Mouse (Mus musculus): ENCODE measurements around the gene Jade2. TPM values are rescaled to one million over a fixed set of nuclear protein-coding genes. Genes with fewer than 3 reads are reported as not detected.

Jade2 gene
- total RNA-seq, 2 experiments from 2014 or later: 1.7 to 2.6 TPM

DNA sequence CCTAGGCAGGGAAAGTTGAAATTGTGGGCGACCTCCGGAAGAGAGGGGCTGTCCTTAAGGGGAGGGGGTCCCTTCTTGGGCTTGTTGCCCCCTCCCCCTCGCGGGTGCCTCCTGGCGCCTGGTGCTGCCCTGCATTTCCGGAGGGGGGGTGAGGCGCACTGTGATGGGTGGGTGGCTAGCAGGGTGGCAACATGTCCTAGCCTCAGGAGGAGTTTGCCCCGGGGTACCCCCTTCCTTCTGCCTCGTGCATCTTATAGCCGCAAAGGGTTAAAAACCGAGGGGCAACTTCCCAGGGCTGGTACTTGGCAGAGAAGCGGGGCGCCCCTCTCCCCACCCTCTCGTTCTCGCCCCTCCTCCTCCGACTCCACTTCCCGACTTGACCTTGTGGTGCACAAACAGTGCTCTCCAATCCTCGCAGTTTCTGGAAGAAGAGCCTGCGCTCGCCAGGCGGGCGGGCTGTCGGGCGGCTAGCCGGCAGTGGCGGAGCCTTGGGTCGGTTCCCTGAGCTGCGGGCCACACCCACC lies 1.1 kb upstream of the Jade2 start:
- peak; percentile 40 for ATAC-seq (replicated peaks; ENCODE audit: low FRiP score, poor library complexity, severe bottlenecking)

GRCm38 (mm10) chr11:51857818-51858527 lies 520 bp upstream of the Jade2 start:
- ATAC-seq (replicated peaks; ENCODE audit: low FRiP score, poor library complexity, severe bottlenecking): 0 out of 2 replicates have a peak, but pooled peaks have one; percentile 17

DNA sequence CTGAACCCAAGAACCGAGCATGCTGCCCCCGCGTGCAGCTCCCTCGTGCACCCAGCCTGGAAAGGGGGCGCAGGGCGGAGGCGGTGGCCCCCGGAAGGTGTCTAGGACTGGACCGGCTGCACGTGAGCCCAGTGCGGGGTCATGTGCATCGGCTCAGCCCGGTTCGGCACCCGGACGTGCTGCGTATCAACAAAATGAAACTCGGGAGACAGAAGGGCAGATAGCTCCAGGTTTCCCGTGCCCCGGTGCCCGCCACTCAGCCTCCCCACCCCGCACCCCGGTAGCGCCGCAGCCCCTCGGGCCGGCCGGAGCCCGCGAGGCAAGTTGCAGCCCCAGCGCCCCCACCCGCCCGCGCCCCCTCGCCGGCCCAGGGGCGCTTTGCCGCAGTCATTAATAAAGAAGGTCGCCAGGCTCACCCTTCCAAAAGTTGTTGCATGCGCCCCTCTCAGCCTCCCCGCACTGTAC lies 805 bp downstream of the Jade2 start:
- ATAC-seq (replicated peaks; ENCODE audit: low FRiP score, poor library complexity, severe bottlenecking): peak; percentile 30

GRCm38 (mm10) chr11:51855818-51856615 lies 1.4 kb downstream of the Jade2 start:
- peak; percentile 49 for ATAC-seq (replicated peaks; ENCODE audit: low FRiP score, poor library complexity, severe bottlenecking)

DNA sequence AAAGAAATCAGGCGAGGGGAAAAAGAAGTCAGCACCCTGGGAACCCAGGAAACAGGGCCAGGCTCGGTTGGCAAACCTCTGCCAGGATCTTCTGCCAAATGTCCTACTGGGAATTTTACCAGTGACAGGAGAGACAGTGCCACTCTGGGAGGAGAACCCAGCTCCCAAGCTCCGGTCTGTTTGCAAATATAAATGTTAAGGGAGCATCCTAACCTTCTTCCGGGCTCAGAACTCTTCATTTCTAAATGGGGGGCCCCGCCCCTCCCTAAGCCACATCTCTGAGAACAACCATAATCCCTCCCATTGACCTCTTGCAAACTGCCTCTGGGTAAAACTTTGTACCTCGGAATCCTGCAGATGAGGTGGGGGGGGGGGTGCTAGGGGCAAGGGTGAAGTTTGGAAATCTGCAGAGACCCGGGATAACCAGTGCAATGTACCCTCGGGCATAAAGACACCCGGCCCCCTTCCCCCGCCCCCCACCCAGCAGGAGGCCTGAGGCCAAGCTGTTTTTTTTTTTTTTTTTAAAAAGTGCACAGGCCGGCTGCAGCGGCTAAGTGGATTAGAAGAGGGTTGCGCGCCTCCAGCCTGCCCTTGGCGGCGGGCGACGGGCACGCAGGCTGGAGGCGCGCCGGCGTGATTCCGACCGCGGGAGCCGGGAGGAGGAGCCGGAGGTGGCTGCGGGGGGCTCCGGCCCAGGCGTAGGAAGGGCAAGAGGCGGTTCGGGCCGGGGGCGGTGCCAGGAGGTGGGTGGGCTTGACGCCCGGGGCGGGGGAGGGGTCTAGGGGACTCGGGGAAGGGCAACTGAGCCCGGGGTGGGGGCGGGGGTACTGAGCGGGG lies 2.3 kb downstream of the Jade2 start:
- peak; percentile 78 for ATAC-seq (replicated peaks; ENCODE audit: low FRiP score, poor library complexity, severe bottlenecking)

- ATAC-seq (replicated peaks; ENCODE audit: low FRiP score, poor library complexity, severe bottlenecking): no peak
These were observed 4.9 kb downstream of the Jade2 start for GRCm38 (mm10) chr11:51852595-51852994.

GRCm38 (mm10) chr11:51852091-51852521 lies 5.3 kb downstream of the Jade2 start:
- ATAC-seq (replicated peaks; ENCODE audit: low FRiP score, poor library complexity, severe bottlenecking): no peak

GRCm38 (mm10) chr11:51850741-51851330 lies 6.6 kb downstream of the Jade2 start:
- no peak for ATAC-seq (replicated peaks; ENCODE audit: low FRiP score, poor library complexity, severe bottlenecking)

- 0 out of 2 replicates have a peak, but pooled peaks have one; percentile 16 for ATAC-seq (replicated peaks; ENCODE audit: low FRiP score, poor library complexity, severe bottlenecking)
These were observed 9.1 kb downstream of the Jade2 start for GRCm38 (mm10) chr11:51848324-51848723.

- peak; percentile 91 for ATAC-seq (replicated peaks; ENCODE audit: low FRiP score, poor library complexity, severe bottlenecking)
These were observed 9.6 kb downstream of the Jade2 start for GRCm38 (mm10) chr11:51847902-51848301.

DNA sequence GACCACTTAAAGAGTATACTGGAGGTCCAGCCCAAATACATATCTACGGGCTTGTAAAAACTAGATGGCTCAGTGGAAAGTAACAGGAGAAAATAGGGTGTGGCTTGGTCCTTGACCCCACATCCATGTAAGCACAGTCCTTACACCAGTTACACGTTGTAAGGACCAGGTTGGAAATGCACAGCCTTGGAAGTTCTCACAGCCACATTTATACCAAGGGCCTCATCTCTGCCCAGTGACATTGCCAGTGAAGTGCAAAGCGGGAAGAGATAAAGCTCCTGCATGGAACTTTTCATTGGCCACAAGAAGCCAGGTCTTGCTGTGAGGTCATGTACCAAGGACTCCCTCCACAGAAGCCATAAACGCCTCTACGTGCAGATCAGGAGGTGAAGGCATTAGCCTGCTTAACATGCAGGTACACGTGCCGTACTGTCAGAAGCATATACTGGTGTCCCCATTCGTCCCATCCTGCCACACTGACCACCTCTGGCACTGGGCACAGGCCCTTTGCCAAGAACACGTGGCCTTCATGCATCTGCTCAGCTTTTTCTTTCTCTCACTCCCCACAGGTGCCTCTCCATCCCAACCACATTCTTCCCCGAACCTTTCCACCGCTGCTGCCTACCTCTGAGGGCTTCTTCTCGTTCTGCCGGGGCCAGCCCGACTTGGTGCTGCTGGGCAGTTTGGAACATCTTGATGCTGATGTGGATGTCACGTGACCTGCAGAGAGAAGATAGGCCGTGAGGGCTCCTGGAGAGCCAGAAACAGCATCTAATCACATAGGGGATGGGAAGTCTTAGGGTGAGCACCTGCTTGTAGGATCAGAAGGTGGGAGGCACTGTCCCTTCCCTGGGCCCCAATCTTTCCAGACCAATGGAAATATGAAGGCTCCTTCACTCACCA lies 11.2 kb downstream of the Jade2 start:
- ATAC-seq (replicated peaks; ENCODE audit: low FRiP score, poor library complexity, severe bottlenecking): no peak

GRCm38 (mm10) chr11:51844529-51845098 lies 12.8 kb downstream of the Jade2 start:
- no peak for ATAC-seq (replicated peaks; ENCODE audit: low FRiP score, poor library complexity, severe bottlenecking)

DNA sequence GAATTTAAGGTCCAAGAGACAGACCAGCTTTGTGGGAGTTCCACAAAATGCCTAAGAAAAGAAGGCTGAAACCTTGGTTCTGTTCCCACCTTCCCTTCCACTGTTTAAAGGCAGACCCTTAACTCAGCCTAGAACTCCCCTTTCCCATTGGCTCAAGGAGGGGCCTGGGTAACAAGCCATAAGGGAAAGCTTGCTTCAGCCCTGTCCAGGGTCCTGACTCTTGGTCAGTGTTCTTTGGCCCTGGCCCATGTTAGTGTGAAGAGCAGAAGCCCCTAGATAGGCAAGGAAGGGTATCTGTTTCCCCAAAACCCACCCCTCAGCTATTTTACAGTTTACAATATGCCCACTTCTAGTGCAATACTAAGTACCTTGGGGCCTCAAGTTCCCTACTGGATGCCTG lies 13.6 kb downstream of the Jade2 start:
- no peak for ATAC-seq (replicated peaks; ENCODE audit: low FRiP score, poor library complexity, severe bottlenecking)

- no peak for ATAC-seq (replicated peaks; ENCODE audit: low FRiP score, poor library complexity, severe bottlenecking)
These were observed 14.3 kb downstream of the Jade2 start for GRCm38 (mm10) chr11:51843168-51843567.

DNA sequence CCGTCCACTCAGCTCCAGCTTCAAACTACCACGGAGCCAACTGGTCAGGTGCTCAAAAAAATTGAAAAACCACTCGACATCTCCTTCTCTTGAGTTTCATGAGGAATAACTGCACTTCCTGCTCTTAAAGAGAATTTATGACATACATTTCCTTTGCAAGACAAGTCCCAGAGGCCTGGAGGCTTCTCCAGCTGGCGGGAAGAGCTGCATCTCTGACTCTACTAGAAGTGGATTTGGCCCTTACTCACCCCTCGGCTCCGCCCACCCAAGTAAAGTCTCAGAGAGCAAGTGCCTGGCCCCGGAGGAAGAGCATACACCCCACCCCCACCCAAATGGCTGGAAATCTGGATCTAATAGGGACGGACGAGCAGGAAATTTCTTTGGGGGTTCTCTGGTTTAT lies 16.3 kb downstream of the Jade2 start:
- peak; percentile 64 for ATAC-seq (replicated peaks; ENCODE audit: low FRiP score, poor library complexity, severe bottlenecking)

DNA sequence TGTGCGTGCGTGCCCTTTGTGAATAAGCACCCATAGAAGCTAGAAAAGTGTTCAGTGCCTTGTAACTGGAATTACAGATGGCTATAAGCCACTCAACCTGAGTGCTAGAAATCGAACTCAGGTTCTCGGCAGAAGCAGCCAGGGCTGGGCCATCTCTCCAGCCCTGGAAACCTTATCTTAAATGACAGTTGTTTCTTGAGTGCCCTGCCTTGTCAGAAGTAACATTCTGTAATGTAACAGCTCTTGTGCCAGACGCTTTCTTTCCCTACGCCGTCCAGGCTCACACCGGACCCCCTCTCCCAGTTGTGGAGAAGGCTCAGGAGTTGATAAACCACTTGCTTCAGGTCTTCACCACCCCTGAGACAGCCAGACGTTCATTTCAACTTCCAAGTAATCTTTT lies 16.8 kb downstream of the Jade2 start:
- peak; percentile 83 for ATAC-seq (replicated peaks; ENCODE audit: low FRiP score, poor library complexity, severe bottlenecking)

GRCm38 (mm10) chr11:51839973-51840372 lies 17.5 kb downstream of the Jade2 start:
- peak; percentile 42; the same call in 1 of the 2 replicates for ATAC-seq (replicated peaks; ENCODE audit: low FRiP score, poor library complexity, severe bottlenecking)

GRCm38 (mm10) chr11:51839106-51839505 lies 18.3 kb downstream of the Jade2 start:
- ATAC-seq (replicated peaks; ENCODE audit: low FRiP score, poor library complexity, severe bottlenecking): peak; percentile 51
